Mouse (Mus musculus) limb, embryonic 13.5 days (tissue): ENCODE measurements around the gene D5Ertd579e. TPM values are rescaled to one million over a fixed set of nuclear protein-coding genes. Genes with fewer than 3 reads are reported as not detected.
A peak's percentile ranks its signal among the peaks of the same experiment; 100 is the strongest.

Experiments used
- ATAC-seq: fragments of 200-750 bp; cut with Nextera tagmentation; 2 replicates; pipeline ENCODE4 v1.8.0; 2017; ENCODE audit warnings: low read depth, moderate number of reproducible peaks, moderate TSS enrichment; ENCODE audit not compliant: low FRiP score
- H3K27ac ChIP-seq: fragments of 300-500 bp; sonication (generic); 2 replicates; pipeline ENCODE4 v1.5.1; 2015; ENCODE audit warnings: inconsistent platforms, mild to moderate bottlenecking, moderate library complexity
- H3K27me3 ChIP-seq: fragments of 300-500 bp; sonication (generic); 2 replicates; pipeline ENCODE4 v1.6.1; 2015; ENCODE audit warnings: mild to moderate bottlenecking, inconsistent platforms
- H3K36me3 ChIP-seq: fragments of 300-500 bp; sonication (generic); 2 replicates; pipeline ENCODE4 v1.6.1; 2015; ENCODE audit warnings: inconsistent platforms, mild to moderate bottlenecking, moderate library complexity
- H3K4me1 ChIP-seq: fragments of 300-500 bp; sonication (generic); 2 replicates; pipeline ENCODE4 v1.6.1; 2015; ENCODE audit warnings: inconsistent platforms
- H3K4me2 ChIP-seq: fragments of 300-500 bp; sonication (generic); replicated peaks from 2 replicates; pipeline ENCODE4 v1.6.1; 2015; ENCODE audit warnings: inconsistent platforms, mild to moderate bottlenecking, moderate library complexity
- H3K4me3 ChIP-seq: fragments of 300-500 bp; sonication (generic); 2 replicates; pipeline ENCODE4 v1.5.1; 2015; ENCODE audit warnings: moderate library complexity, mild to moderate bottlenecking, inconsistent platforms
- H3K9ac ChIP-seq: fragments of 300-500 bp; sonication (generic); 2 replicates; pipeline ENCODE4 v1.6.1; 2015; ENCODE audit warnings: mild to moderate bottlenecking, inconsistent platforms
- H3K9me3 ChIP-seq: fragments of 300-500 bp; sonication (generic); 2 replicates; pipeline ENCODE4 v1.6.1; 2016; ENCODE audit warnings: inconsistent platforms
- WGBS: fragments of 180-500 bp; shearing (Covaris S2); methylation state at CpG from one replicate; pipeline ENCODE4 v1.1.7; 2015; 5-methylcytosine and 5-hydroxymethylcytosine counted together
- polyA plus RNA-seq: library from polyadenylated mRNA; unstranded; fragments of >200 nt; fragmentation: Nextera tagmentation; extraction: Ambion mirVana; gene quantifications from 2 replicates; pipeline ENCODE4 v1.2.1, GENCODE M21; 2015

D5Ertd579e gene
- polyA plus RNA-seq, 1 experiment from 2014 or later = 21.4 TPM

GRCm38 (mm10) chr5:36717889-36718288 is 22.1 kb upstream of the D5Ertd579e start:
- 70% methylated on average over 3 of the region's 3 CpGs for WGBS
- peaks cover 6% of the 10 kb centered on the region for H3K4me1 ChIP-seq
- no peak overlapping the region for H3K27ac ChIP-seq
- H3K36me3 ChIP-seq = no peaks in the 10 kb centered on the region
- H3K4me2 ChIP-seq = no peak overlapping the region
- no peaks in the 10 kb centered on the region for H3K9me3 ChIP-seq
- H3K9ac ChIP-seq = no peak overlapping the region
- no peaks in the 10 kb centered on the region for H3K27me3 ChIP-seq
- H3K4me3 ChIP-seq = no peak overlapping the region
- no peak for ATAC-seq

GRCm38 (mm10) chr5:36716816-36717215 is 21.0 kb upstream of the D5Ertd579e start:
- peaks cover 12% of the 10 kb centered on the region for H3K4me1 ChIP-seq
- ATAC-seq = no peak
- H3K9ac ChIP-seq = no peak overlapping the region
- no peak overlapping the region for H3K4me3 ChIP-seq
- H3K4me2 ChIP-seq = no peak overlapping the region
- no peaks in the 10 kb centered on the region for H3K9me3 ChIP-seq
- 49% methylated on average over 2 of the region's 2 CpGs for WGBS
- H3K36me3 ChIP-seq = no peaks in the 10 kb centered on the region
- 0 out of 2 replicates have a peak, but pooled peaks cover 3% of the 10 kb centered on the region for H3K27me3 ChIP-seq
- no peak overlapping the region for H3K27ac ChIP-seq

GRCm38 (mm10) chr5:36714832-36715231 is 19.0 kb upstream of the D5Ertd579e start:
- H3K4me3 ChIP-seq = no peak overlapping the region

GRCm38 (mm10) chr5:36713693-36714092 is 17.9 kb upstream of the D5Ertd579e start:
- ATAC-seq = no peak
- 84% methylated on average over 6 of the region's 6 CpGs for WGBS
- peaks cover 12% of the 10 kb centered on the region for H3K4me1 ChIP-seq
- H3K9ac ChIP-seq = no peak overlapping the region
- H3K4me2 ChIP-seq = no peak overlapping the region
- 0 out of 2 replicates have a peak, but pooled peaks cover 3% of the 10 kb centered on the region for H3K27me3 ChIP-seq
- no peaks in the 10 kb centered on the region for H3K36me3 ChIP-seq
- H3K27ac ChIP-seq = no peak overlapping the region
- no peak overlapping the region for H3K4me3 ChIP-seq
- H3K9me3 ChIP-seq = no peaks in the 10 kb centered on the region

More at GRCm38 (mm10) chr5:36714832-36715231, 19.0 kb upstream of the D5Ertd579e start:
- Histone ChIP-seq H3K27ac (no peak overlapping the region), H3K9me3 (no peaks in the 10 kb centered on the region), H3K36me3 (no peaks in the 10 kb centered on the region), H3K4me2 (no peak overlapping the region), H3K9ac (no peak overlapping the region), H3K27me3 (0 out of 2 replicates have a peak, but pooled peaks cover 3% of the 10 kb centered on the region), H3K4me1 (peaks cover 12% of the 10 kb centered on the region)
- WGBS = 79% methylated on average over 3 of the region's 3 CpGs
- ATAC-seq = no peak

- H3K36me3 ChIP-seq = no peaks in the 10 kb centered on the region
Measured at GRCm38 (mm10) chr5:36712553-36713534, 17.0 kb upstream of the D5Ertd579e start.

GRCm38 (mm10) chr5:36711863-36712262 is 16.0 kb upstream of the D5Ertd579e start:
- 57% methylated on average over 5 of the region's 5 CpGs for WGBS
- Histone ChIP-seq H3K4me3 (no peak overlapping the region), H3K9ac (no peak overlapping the region), H3K4me2 (no peak overlapping the region), H3K36me3 (no peaks in the 10 kb centered on the region), H3K27me3 (0 out of 2 replicates have a peak, but pooled peaks cover 3% of the 10 kb centered on the region), H3K9me3 (no peaks in the 10 kb centered on the region), H3K4me1 (peaks cover 12% of the 10 kb centered on the region), H3K27ac (no peak overlapping the region)
- no peak for ATAC-seq

More at GRCm38 (mm10) chr5:36712553-36713534, 17.0 kb upstream of the D5Ertd579e start:
- 6% methylated on average over 31 of the region's 31 CpGs for WGBS
- Histone ChIP-seq H3K4me3 (peak overlapping the region; percentile 38), H3K4me2 (peak overlapping the region; percentile 73), H3K4me1 (peaks cover 12% of the 10 kb centered on the region), H3K9ac (peak overlapping the region; percentile 59), H3K27ac (no peak overlapping the region), H3K9me3 (no peaks in the 10 kb centered on the region), H3K27me3 (0 out of 2 replicates have a peak, but pooled peaks cover 3% of the 10 kb centered on the region)
- peak; percentile 93 for ATAC-seq

- H3K27ac ChIP-seq = no peak overlapping the region
- H3K36me3 ChIP-seq = no peaks in the 10 kb centered on the region
- ATAC-seq = no peak
- no peak overlapping the region for H3K4me3 ChIP-seq
- WGBS = 85% methylated on average over 5 of the region's 5 CpGs
- no peaks in the 10 kb centered on the region for H3K4me1 ChIP-seq
- no peak overlapping the region for H3K9ac ChIP-seq
- no peaks in the 10 kb centered on the region for H3K27me3 ChIP-seq
- H3K4me2 ChIP-seq = no peak overlapping the region
- H3K9me3 ChIP-seq = no peaks in the 10 kb centered on the region
Measured at GRCm38 (mm10) chr5:36705792-36706191, 10.0 kb upstream of the D5Ertd579e start.

- Histone ChIP-seq H3K9ac (no peak overlapping the region), H3K27me3 (no peaks in the 10 kb centered on the region), H3K9me3 (no peaks in the 10 kb centered on the region), H3K27ac (no peak overlapping the region), H3K4me2 (no peak overlapping the region), H3K4me3 (no peak overlapping the region), H3K4me1 (no peaks in the 10 kb centered on the region), H3K36me3 (no peaks in the 10 kb centered on the region)
- no peak for ATAC-seq
- WGBS = 85% methylated on average over 5 of the region's 5 CpGs
Measured at GRCm38 (mm10) chr5:36705390-36705789, 9.6 kb upstream of the D5Ertd579e start.

GRCm38 (mm10) chr5:36704684-36705083 is 8.9 kb upstream of the D5Ertd579e start:
- H3K9me3 ChIP-seq = no peaks in the 10 kb centered on the region
- ATAC-seq = no peak

GRCm38 (mm10) chr5:36700939-36701620 is 5.3 kb upstream of the D5Ertd579e start:
- WGBS = 69% methylated on average over 6 of the region's 6 CpGs
- ATAC-seq = no peak

More at GRCm38 (mm10) chr5:36704684-36705083, 8.9 kb upstream of the D5Ertd579e start:
- H3K4me1 ChIP-seq = no peaks in the 10 kb centered on the region
- H3K4me2 ChIP-seq = no peak overlapping the region
- H3K36me3 ChIP-seq = no peaks in the 10 kb centered on the region
- no peak overlapping the region for H3K4me3 ChIP-seq
- no peak overlapping the region for H3K27ac ChIP-seq
- no peaks in the 10 kb centered on the region for H3K27me3 ChIP-seq
- WGBS = 77% methylated on average over 6 of the region's 6 CpGs
- no peak overlapping the region for H3K9ac ChIP-seq

GRCm38 (mm10) chr5:36698689-36699088 is 2.9 kb upstream of the D5Ertd579e start:
- no peak overlapping the region for H3K9ac ChIP-seq
- H3K4me1 ChIP-seq = peaks cover 9% of the 10 kb centered on the region
- H3K27me3 ChIP-seq = no peaks in the 10 kb centered on the region
- H3K4me3 ChIP-seq = no peak overlapping the region
- H3K4me2 ChIP-seq = no peak overlapping the region
- no peak for ATAC-seq
- H3K9me3 ChIP-seq = no peaks in the 10 kb centered on the region
- no peak overlapping the region for H3K27ac ChIP-seq
- H3K36me3 ChIP-seq = no peaks in the 10 kb centered on the region
- WGBS = 68% methylated on average over 5 of the region's 5 CpGs

More at GRCm38 (mm10) chr5:36700939-36701620, 5.3 kb upstream of the D5Ertd579e start:
- Histone ChIP-seq H3K4me1 (no peaks in the 10 kb centered on the region), H3K9me3 (no peaks in the 10 kb centered on the region), H3K9ac (no peak overlapping the region), H3K27me3 (no peaks in the 10 kb centered on the region), H3K4me3 (no peak overlapping the region), H3K27ac (no peak overlapping the region), H3K36me3 (no peaks in the 10 kb centered on the region), H3K4me2 (no peak overlapping the region)
